In the genomic region with DNA sequence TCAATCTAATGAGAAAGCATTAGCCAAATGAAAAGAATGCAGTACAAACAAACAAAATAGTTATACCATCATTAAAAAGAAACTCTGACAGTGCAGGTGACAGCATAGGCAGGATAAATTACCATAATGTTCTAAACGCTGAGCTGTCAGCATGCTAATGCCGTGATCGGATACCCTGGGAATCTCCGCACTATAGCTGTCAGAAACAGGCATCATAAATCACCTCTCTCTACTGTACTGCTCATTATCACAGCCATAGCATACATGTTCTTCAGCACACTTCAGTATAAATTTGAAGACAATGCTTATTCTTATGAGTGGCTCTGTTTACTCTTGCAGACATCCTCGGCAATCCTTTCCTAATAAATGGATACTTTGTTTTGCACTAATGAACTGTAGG, we compare ENCODE assay signal across 25 mouse cellular contexts.
DNase-seq lines count a peak whose midpoint lies in the region; ATAC-seq and TF ChIP-seq lines count a peak whose summit lies in the region.
"Had no signal": no experiment of that assay in that cellular context is flagged by ENCODE, and none has a peak within 500 bp of the region (broad histone marks: within the 10 kb centered on the region; RNA-seq: fewer than 3 reads in every experiment).

No protein-coding gene starts in this region.

- no peaks in the 10 kb centered on the region for H3K36me3 ChIP-seq in midbrain, embryonic 13.5 days
- H3K36me3 ChIP-seq in midbrain, embryonic 10.5 days = no peaks in the 10 kb centered on the region
- no peaks in the 10 kb centered on the region for H3K36me3 ChIP-seq in forebrain, embryonic 16.5 days (ENCODE audit: control insufficient read depth, insufficient read depth)
- no peaks in the 10 kb centered on the region for H3K36me3 ChIP-seq in kidney, embryonic 16.5 days (ENCODE audit: insufficient read depth, low read length)
- H3K36me3 ChIP-seq: embryonic facial prominence, embryonic 13.5 days; G1E; heart, embryonic 15.5 days; intestine, embryonic 15.5 days had no signal

- H3K4me1 ChIP-seq in midbrain, embryonic 13.5 days (replicated peaks) = no peaks in the 10 kb centered on the region
- H3K4me1 ChIP-seq in midbrain, embryonic 10.5 days = no peaks in the 10 kb centered on the region
- no peaks in the 10 kb centered on the region for H3K4me1 ChIP-seq in forebrain, embryonic 16.5 days (replicated peaks; ENCODE audit: control insufficient read depth, insufficient read depth, low read length)
- no peaks in the 10 kb centered on the region for H3K4me1 ChIP-seq in kidney, embryonic 16.5 days (ENCODE audit: insufficient read depth, low read length)
- H3K4me1 ChIP-seq: embryonic facial prominence, embryonic 13.5 days; heart, embryonic 15.5 days; intestine, embryonic 15.5 days had no signal

- no peak overlapping the region for H3K4me3 ChIP-seq in midbrain, embryonic 13.5 days (replicated peaks)
- no peak overlapping the region for H3K4me3 ChIP-seq in midbrain, embryonic 10.5 days
- H3K4me3 ChIP-seq in forebrain, embryonic 16.5 days (replicated peaks; ENCODE audit: low read length) = no peak overlapping the region
- H3K4me3 ChIP-seq in kidney, embryonic 16.5 days (ENCODE audit: low read length) = no peak overlapping the region
- H3K4me3 ChIP-seq: embryonic facial prominence, embryonic 13.5 days; erythroblast, embryonic 14.5 days; heart, embryonic 15.5 days; intestine, embryonic 15.5 days had no signal

- peak; percentile 73 for ATAC-seq in midbrain, embryonic 13.5 days
- ATAC-seq in forebrain, embryonic 16.5 days = peak; percentile 79
- no peak for ATAC-seq in kidney, embryonic 16.5 days (ENCODE audit: low FRiP score, low TSS enrichment)
- ATAC-seq: intestine, embryonic 15.5 days had no signal

- no peak for TF ChIP-seq CTCF in brain, embryonic 14.5 days (IDR thresholded peaks at IDR 0.05; ENCODE audit: borderline replicate concordance, extremely low read depth, insufficient read depth, insufficient read length)

- no peaks in the 10 kb centered on the region for H3K9me3 ChIP-seq in midbrain, embryonic 13.5 days
- no peaks in the 10 kb centered on the region for H3K9me3 ChIP-seq in midbrain, embryonic 10.5 days (replicated peaks)
- no peaks in the 10 kb centered on the region for H3K9me3 ChIP-seq in forebrain, embryonic 16.5 days (ENCODE audit: control insufficient read depth, low read length)
- no peaks in the 10 kb centered on the region for H3K9me3 ChIP-seq in kidney, embryonic 16.5 days (ENCODE audit: low read length)
- H3K9me3 ChIP-seq: embryonic facial prominence, embryonic 13.5 days; G1E; heart, embryonic 15.5 days; intestine, embryonic 15.5 days had no signal

- no peak for DNase-seq in midbrain, embryonic 10.5 days (ENCODE audit: low spot score)
- peak; percentile 67 for DNase-seq in brain, embryonic 14.5 days (ENCODE audit: low read depth)
- peak; percentile 6 for DNase-seq in mesoderm, embryonic 11.5 days (ENCODE audit: low read depth, low spot score)
- no peak for DNase-seq in thymus, adult 18-20 months
- no peak for DNase-seq in cerebellum, adult 11-12 months
- DNase-seq: adrenal gland, adult 2 months; B cell, adult 2 months; cerebellum, adult 2 months; cerebellum, postnatal 25 days; embryo, embryonic 11 days; heart, postnatal 4 days; kidney, postnatal 36 days; lung, embryonic 14.5 days; right cerebral cortex, postnatal 14 days had no signal

- no peaks in the 10 kb centered on the region for H3K27me3 ChIP-seq in midbrain, embryonic 13.5 days
- H3K27me3 ChIP-seq in midbrain, embryonic 10.5 days (ENCODE audit: low read depth, poor library complexity, severe bottlenecking) = no peaks in the 10 kb centered on the region
- no peaks in the 10 kb centered on the region for H3K27me3 ChIP-seq in forebrain, embryonic 16.5 days (replicated peaks; ENCODE audit: control insufficient read depth, insufficient read depth, low read length)
- no peaks in the 10 kb centered on the region for H3K27me3 ChIP-seq in kidney, embryonic 16.5 days (ENCODE audit: insufficient read depth, low read length)
- H3K27me3 ChIP-seq: CH12.LX; embryonic facial prominence, embryonic 13.5 days; heart, embryonic 15.5 days; intestine, embryonic 15.5 days had no signal

- 50% methylated on average over 5 of the region's 5 CpGs for WGBS in midbrain, embryonic 13.5 days
- WGBS in midbrain, embryonic 10.5 days = 87% methylated on average over 5 of the region's 5 CpGs
- WGBS in forebrain, embryonic 16.5 days = 24% methylated on average over 5 of the region's 5 CpGs
- WGBS in kidney, embryonic 16.5 days = 54% methylated on average over 5 of the region's 5 CpGs

- no peak overlapping the region for H3K4me2 ChIP-seq in midbrain, embryonic 13.5 days (replicated peaks)
- H3K4me2 ChIP-seq in forebrain, embryonic 16.5 days (ENCODE audit: low read length) = no peak overlapping the region
- no peak overlapping the region for H3K4me2 ChIP-seq in kidney, embryonic 16.5 days (replicated peaks; ENCODE audit: low read depth, low read length)
- H3K4me2 ChIP-seq: embryonic facial prominence, embryonic 13.5 days; heart, embryonic 15.5 days; intestine, embryonic 15.5 days; lung, embryonic 14.5 days had no signal

- H3K27ac ChIP-seq in midbrain, embryonic 13.5 days = no peak overlapping the region
- H3K27ac ChIP-seq in midbrain, embryonic 10.5 days (replicated peaks) = no peak overlapping the region
- no peak overlapping the region for H3K27ac ChIP-seq in forebrain, embryonic 16.5 days (ENCODE audit: low read length)
- no peak overlapping the region for H3K27ac ChIP-seq in kidney, embryonic 16.5 days (ENCODE audit: low read length)
- H3K27ac ChIP-seq: embryonic facial prominence, embryonic 13.5 days; heart, embryonic 15.5 days; intestine, embryonic 15.5 days; liver, embryonic 14.5 days; stomach, postnatal 0 days had no signal

- H3K9ac ChIP-seq in midbrain, embryonic 13.5 days (replicated peaks) = no peak overlapping the region
- H3K9ac ChIP-seq in forebrain, embryonic 16.5 days (replicated peaks; ENCODE audit: low read depth, low read length) = no peak overlapping the region
- no peak overlapping the region for H3K9ac ChIP-seq in kidney, embryonic 16.5 days (replicated peaks; ENCODE audit: low read length)
- H3K9ac ChIP-seq: embryonic facial prominence, embryonic 13.5 days; heart, embryonic 15.5 days; intestine, embryonic 15.5 days; liver, embryonic 14.5 days; lung, embryonic 14.5 days had no signal

- TF ChIP-seq POLR2A in brain, embryonic 14.5 days (IDR thresholded peaks at IDR 0.05; ENCODE audit: borderline replicate concordance, extremely low read depth, insufficient read depth, insufficient read length, poor library complexity, severe bottlenecking) = no peak

Comparison
In these comparisons a context has a peak if more than half of its experiments do, and no peak if none do; other contexts are left out.
1. DNase-seq: peak in brain, embryonic 14.5 days (single experiment) and mesoderm, embryonic 11.5 days (single experiment); none in midbrain, embryonic 10.5 days (single experiment), thymus, adult 18-20 months (0 of 2) and cerebellum, adult 11-12 months (single experiment).